In genomic region chr17:46782341-46783221, GRCm38 (mm10) we compare ENCODE assay signal across 7 mouse cellular contexts. TPM values are rescaled to one million over a fixed set of nuclear protein-coding genes. Genes with fewer than 3 reads are reported as not detected.
A peak's percentile ranks its signal among the peaks of the same experiment; 100 is the strongest.
DNase-seq lines count a peak whose midpoint lies in the region; ATAC-seq lines count a peak whose summit lies in the region.

Gene Rpl7l1 (minus strand): TSS chr17:46782672.

- 0 out of 2 replicates have a peak, but pooled peaks cover 3% of the 10 kb centered on the region for H3K4me1 ChIP-seq in intestine, embryonic 15.5 days (replicated peaks)
- H3K4me1 ChIP-seq in midbrain, embryonic 10.5 days, result peaks cover 9% of the 10 kb centered on the region; the same call in 1 of the 2 replicates

- H3K27me3 ChIP-seq in intestine, embryonic 15.5 days (replicated peaks), result no peaks in the 10 kb centered on the region
- H3K27me3 ChIP-seq in midbrain, embryonic 10.5 days (ENCODE audit: low read depth, poor library complexity, severe bottlenecking), result no peaks in the 10 kb centered on the region

- H3K27ac ChIP-seq in intestine, embryonic 15.5 days, result peak within 1 kb of the TSS; percentile 85
- H3K27ac ChIP-seq in midbrain, embryonic 10.5 days (replicated peaks), result peak within 1 kb of the TSS; percentile 91

- H3K36me3 ChIP-seq in intestine, embryonic 15.5 days, result peaks cover 28% of the 10 kb centered on the region
- H3K36me3 ChIP-seq in midbrain, embryonic 10.5 days, result peaks cover 37% of the 10 kb centered on the region

- peak; percentile 85 to 88 for DNase-seq in adrenal gland, adult 18-20 months (ENCODE audit: low spot score in 2 of 2)
- DNase-seq in embryo, embryonic 11 days, result peak; percentile 95
- peak; percentile 86 to 90 for DNase-seq in gastrocnemius, postnatal 36 days
- peak; percentile 88 to 95 for DNase-seq in left cerebral cortex, postnatal 25 days (ENCODE audit: low spot score in 2 of 2)
- peak; percentile 92 for DNase-seq in midbrain, embryonic 10.5 days (ENCODE audit: low spot score)
- peak; percentile 90 for DNase-seq in right cerebral cortex, postnatal 4 days

- H3K9me3 ChIP-seq in intestine, embryonic 15.5 days, result no peaks in the 10 kb centered on the region
- H3K9me3 ChIP-seq in midbrain, embryonic 10.5 days (replicated peaks), result no peaks in the 10 kb centered on the region

- peak; percentile 96 for ATAC-seq in intestine, embryonic 15.5 days

- peak within 1 kb of the TSS; percentile 68 for H3K4me3 ChIP-seq in intestine, embryonic 15.5 days (replicated peaks)
- peak within 1 kb of the TSS; percentile 80 for H3K4me3 ChIP-seq in midbrain, embryonic 10.5 days

- WGBS in intestine, embryonic 15.5 days, result under 1% methylated on average over 44 of the region's 44 CpGs
- WGBS in midbrain, embryonic 10.5 days, result under 1% methylated on average over 44 of the region's 44 CpGs

- peak within 1 kb of the TSS; percentile 62 for H3K4me2 ChIP-seq in intestine, embryonic 15.5 days (replicated peaks)

- H3K9ac ChIP-seq in intestine, embryonic 15.5 days, result peak within 1 kb of the TSS; percentile 68

- intact Hi-C loops in gastrocnemius, postnatal 36 days (cut with DNase I), result loop anchor here (5.0 kb wide), 1 partner anchor 105 kb away; no protein-coding TSS in a partner anchor
- intact Hi-C loops in left cerebral cortex, postnatal 25 days (cut with DNase I), result loop anchor here (2.0 kb wide), 2 partner anchors 74 to 108 kb away; partner anchors contain the start of gene Tbcc

RNA-seq across cellular contexts. Expression of gene Rpl7l1, which starts in this region (rescaled TPM):
- 100 to 1,000 TPM in 1 of 2 experiments, 10 to 100 TPM in 1; 93.5 to 103 TPM for total RNA-seq in adrenal gland, adult 18-20 months (2021)
- 10 to 100 TPM; 39.3 to 40.7 TPM for total RNA-seq in gastrocnemius, postnatal 36 days (2021)
- 149 and 167 TPM in 2 replicates for polyA plus RNA-seq in intestine, embryonic 15.5 days (2015; fragmentation: Nextera tagmentation; extraction: Ambion mirVana)
- total RNA-seq in left cerebral cortex, postnatal 25 days (2021), result 10 to 100 TPM; 45.7 to 51.9 TPM
- polyA plus RNA-seq in midbrain, embryonic 10.5 days (2016; fragmentation: Nextera tagmentation; extraction: Ambion mirVana), result 197 and 219 TPM in 2 replicates

Comparison
In these comparisons a context has a peak if more than half of its experiments do, and no peak if none do; other contexts are left out.
1. Peak in every context shown above with its lines: DNase-seq, ATAC-seq, H3K4me3 ChIP-seq and H3K27ac ChIP-seq.